ENCODE assay signal across 26 mouse cellular contexts in genomic region chr1:36674936-36675335, GRCm38 (mm10). TPM values are rescaled to one million over a fixed set of nuclear protein-coding genes. Genes with fewer than 3 reads are reported as not detected.
"Had no signal": no experiment of that assay in that cellular context is flagged by ENCODE, and none has a peak within 500 bp of the region (broad histone marks: within the 10 kb centered on the region; RNA-seq: fewer than 3 reads in every experiment).

No protein-coding gene starts in this region.

- H3K27ac ChIP-seq: gastrocnemius, adult 2 months; heart, embryonic 10.5 days; hindbrain, embryonic 10.5 days; hindbrain, embryonic 12.5 days; hindbrain, embryonic 14.5 days; intestine, embryonic 15.5 days; layer of hippocampus, adult 2 months; left cerebral cortex, adult 2 months; limb, embryonic 10.5 days; limb, embryonic 12.5 days; liver, embryonic 13.5 days; liver, embryonic 15.5 days had no signal

- H3K27me3 ChIP-seq: heart, embryonic 12.5 days; hindbrain, embryonic 12.5 days; intestine, embryonic 15.5 days; limb, embryonic 12.5 days; liver, embryonic 13.5 days; liver, embryonic 15.5 days had no signal

- H3K4me3 ChIP-seq: gastrocnemius, adult 2 months; heart, embryonic 10.5 days; heart, embryonic 12.5 days; hindbrain, embryonic 10.5 days; hindbrain, embryonic 12.5 days; intestine, embryonic 15.5 days; layer of hippocampus, adult 2 months; left cerebral cortex, adult 2 months; limb, embryonic 10.5 days; limb, embryonic 12.5 days; liver, embryonic 13.5 days; liver, embryonic 15.5 days had no signal

- ATAC-seq: hindbrain, embryonic 16.5 days; inflammation-experienced regulatory T-cells, adult 6 months; intestine, embryonic 15.5 days; intestine, postnatal 0 days had no signal

- DNase-seq: gastrocnemius, adult 2 months; gastrocnemius, postnatal 10 days; gastrocnemius, postnatal 25 days; heart, postnatal 10 days; heart, postnatal 4 days; kidney, adult 9 months; kidney, postnatal 25 days; kidney, postnatal 4 days; liver; liver, embryonic 13.5 days had no signal

- H3K9me3 ChIP-seq: heart, embryonic 10.5 days; heart, embryonic 12.5 days; hindbrain, embryonic 10.5 days; hindbrain, embryonic 12.5 days; intestine, embryonic 15.5 days; limb, embryonic 10.5 days; limb, embryonic 12.5 days; liver, embryonic 13.5 days; liver, embryonic 15.5 days had no signal

- H3K9ac ChIP-seq: heart, embryonic 12.5 days; hindbrain, embryonic 12.5 days; hindbrain, embryonic 14.5 days; intestine, embryonic 15.5 days; limb, embryonic 12.5 days; liver, embryonic 13.5 days; liver, embryonic 15.5 days had no signal

- H3K4me2 ChIP-seq: heart, embryonic 12.5 days; hindbrain, embryonic 12.5 days; hindbrain, embryonic 14.5 days; intestine, embryonic 15.5 days; limb, embryonic 12.5 days; liver, embryonic 11.5 days; liver, embryonic 13.5 days; liver, embryonic 15.5 days had no signal

- H3K36me3 ChIP-seq: heart, embryonic 10.5 days; heart, embryonic 12.5 days; hindbrain, embryonic 10.5 days; hindbrain, embryonic 12.5 days; intestine, embryonic 15.5 days; limb, embryonic 10.5 days; limb, embryonic 12.5 days; liver, embryonic 13.5 days; liver, embryonic 15.5 days had no signal

- H3K4me1 ChIP-seq: hindbrain, embryonic 12.5 days; intestine, embryonic 15.5 days; limb, embryonic 10.5 days; limb, embryonic 12.5 days had no signal

RNA-seq across cellular contexts. Expression of gene Fam178b, which starts 8.0 kb away (rescaled TPM):
- polyA plus RNA-seq: hindbrain, embryonic 14.5 days had no signal

RNA-seq across cellular contexts. Expression of gene 4933424G06Rik, which starts 35.0 kb away (rescaled TPM):
- polyA plus RNA-seq: heart, embryonic 10.5 days; heart, embryonic 12.5 days; heart, embryonic 16.5 days; hindbrain, embryonic 12.5 days; inflammation-experienced regulatory T-cells, adult 6 months; intestine, postnatal 0 days; limb, embryonic 10.5 days; liver, embryonic 11.5 days; liver, embryonic 13.5 days; liver, embryonic 15.5 days had no signal
